ENCODE assay signal across 28 mouse cellular contexts in genomic region chr14:29950805-29951204, GRCm38 (mm10). TPM values are rescaled to one million over a fixed set of nuclear protein-coding genes. Genes with fewer than 3 reads are reported as not detected.
A peak's percentile ranks its signal among the peaks of the same experiment; 100 is the strongest.
DNase-seq lines count a peak whose midpoint lies in the region; ATAC-seq and TF ChIP-seq lines count a peak whose summit lies in the region.
"Had no signal": no experiment of that assay in that cellular context is flagged by ENCODE, and none has a peak within 500 bp of the region (broad histone marks: within the 10 kb centered on the region; RNA-seq: fewer than 3 reads in every experiment).

No protein-coding gene starts in this region.

- H3K36me3 ChIP-seq in MEL (ENCODE audit: control insufficient read depth in 1 of 2, insufficient read depth in 2 of 2, low read length in 2 of 2) = peaks cover 0 to 8% of the 10 kb centered on the region in 2 experiments; a peak in 2 of 4 replicates
- H3K36me3 ChIP-seq in hindbrain, embryonic 13.5 days = no peaks in the 10 kb centered on the region
- H3K36me3 ChIP-seq: embryonic facial prominence, embryonic 13.5 days; kidney, embryonic 15.5 days; midbrain, embryonic 12.5 days had no signal

- WGBS in hindbrain, embryonic 13.5 days = 88% methylated on average over 4 of the region's 4 CpGs

- peak; percentile 98 for ATAC-seq in granulocyte monocyte progenitor cell, adult 5-6 weeks (replicated peaks; ENCODE audit: poor library complexity, severe bottlenecking)
- peak; percentile 95 for ATAC-seq in monocyte, adult 5-6 weeks (replicated peaks; ENCODE audit: insufficient number of reproducible peaks, low FRiP score, low TSS enrichment, poor library complexity, severe bottlenecking)
- no peak for ATAC-seq in hindbrain, embryonic 13.5 days (ENCODE audit: low FRiP score)
- ATAC-seq: forebrain, embryonic 14.5 days; intestine, postnatal 0 days had no signal

- no peak overlapping the region for H3K4me3 ChIP-seq in MEL (ENCODE audit: control insufficient read depth in 1 of 2, insufficient read depth in 1 of 2, low read depth in 2 of 2, low read length in 2 of 2)
- H3K4me3 ChIP-seq in hindbrain, embryonic 13.5 days = no peak overlapping the region
- H3K4me3 ChIP-seq: embryonic facial prominence, embryonic 13.5 days; erythroblast, embryonic 14.5 days; kidney, embryonic 15.5 days; midbrain, embryonic 12.5 days had no signal

- TF ChIP-seq RAD21 in MEL (IDR thresholded peaks at IDR 0.05; ENCODE audit: low read depth, low read length) = no peak

- H3K9me3 ChIP-seq in MEL (replicated peaks; ENCODE audit: insufficient read depth, low read length) = no peaks in the 10 kb centered on the region
- no peaks in the 10 kb centered on the region for H3K9me3 ChIP-seq in hindbrain, embryonic 13.5 days
- H3K9me3 ChIP-seq: embryonic facial prominence, embryonic 13.5 days; kidney, embryonic 15.5 days; midbrain, embryonic 12.5 days had no signal

- no peaks in the 10 kb centered on the region for H3K27me3 ChIP-seq in MEL (ENCODE audit: control insufficient read depth in 1 of 2, insufficient read depth in 2 of 2, low read length in 2 of 2)
- no peaks in the 10 kb centered on the region for H3K27me3 ChIP-seq in hindbrain, embryonic 13.5 days
- H3K27me3 ChIP-seq: embryonic facial prominence, embryonic 13.5 days; kidney, embryonic 15.5 days; midbrain, embryonic 12.5 days had no signal

- no peak overlapping the region for H3K4me2 ChIP-seq in hindbrain, embryonic 13.5 days
- H3K4me2 ChIP-seq: embryonic facial prominence, embryonic 13.5 days; heart, embryonic 11.5 days; kidney, embryonic 15.5 days; midbrain, embryonic 12.5 days had no signal

- peak overlapping the region; percentile 61 for H3K27ac ChIP-seq in MEL (ENCODE audit: control insufficient read depth, low read depth, low read length)
- H3K27ac ChIP-seq in hindbrain, embryonic 13.5 days = no peak overlapping the region
- H3K27ac ChIP-seq: embryonic facial prominence, embryonic 13.5 days; kidney, embryonic 15.5 days; liver, embryonic 14.5 days; midbrain, embryonic 12.5 days had no signal

- peak; percentile 61 to 81 for TF ChIP-seq EP300 in MEL (IDR thresholded peaks at IDR 0.05; ENCODE audit: low read depth in 1 of 2, low read length in 2 of 2)

- intact Hi-C loops in heart, postnatal 25 days (cut with DNase I) = no loop called here

- H3K4me1 ChIP-seq in MEL (ENCODE audit: control insufficient read depth in 1 of 2, insufficient read depth in 2 of 2, low read length in 2 of 2) = peaks cover 2 to 9% of the 10 kb centered on the region in 2 experiments; a peak in 3 of 4 replicates
- no peaks in the 10 kb centered on the region for H3K4me1 ChIP-seq in hindbrain, embryonic 13.5 days (replicated peaks)
- H3K4me1 ChIP-seq: embryonic facial prominence, embryonic 13.5 days; kidney, embryonic 15.5 days; midbrain, embryonic 12.5 days had no signal

- TF ChIP-seq POLR2A in MEL (IDR thresholded peaks at IDR 0.05; ENCODE audit: control insufficient read depth in 1 of 2, insufficient read depth in 1 of 2, low read depth in 1 of 2, low read length in 2 of 2, poor library complexity in 1 of 2) = peak in 1 of 2 experiments; percentile 54; a peak in 2 of 4 replicates

- no peak for TF ChIP-seq CTCF in MEL (IDR thresholded peaks at IDR 0.05 in 2 of 3, conservative IDR thresholded peaks at IDR 0.05 in 1 of 3; ENCODE audit: control insufficient read depth in 1 of 3, insufficient read depth in 1 of 3, low read depth in 2 of 3, low read length in 3 of 3, poor library complexity in 1 of 3, severe bottlenecking in 1 of 3)

- DNase-seq in heart, adult 11 months = peak; percentile 74
- no peak for DNase-seq in heart, postnatal 25 days (ENCODE audit: low spot score)
- peak; percentile 89 for DNase-seq in MEL (ENCODE audit: low read depth, low spot score)
- no peak for DNase-seq in kidney, postnatal 14 days
- no peak for DNase-seq in cerebellum, adult 9-11 months
- DNase-seq: adrenal gland, postnatal 14 days; cerebellum, postnatal 25 days; embryo, embryonic 11 days; kidney, postnatal 4 days; lung, postnatal 4 days; right cerebral cortex, adult 18-20 months; right cerebral cortex, postnatal 4 days; thymus, postnatal 14 days had no signal

- no peaks in the 10 kb centered on the region for H3K79me2 ChIP-seq in MEL (ENCODE audit: control insufficient read depth, insufficient read depth, low read length, poor library complexity)

- no peak overlapping the region for H3K9ac ChIP-seq in MEL (ENCODE audit: control insufficient read depth, low read depth, low read length, poor library complexity, severe bottlenecking)
- H3K9ac ChIP-seq in hindbrain, embryonic 13.5 days = no peak overlapping the region
- H3K9ac ChIP-seq: embryonic facial prominence, embryonic 13.5 days; kidney, embryonic 15.5 days; liver, embryonic 14.5 days; midbrain, embryonic 12.5 days had no signal

TF ChIP-seq in MEL, 35 proteins besides CTCF, POLR2A, EP300 and RAD21:
- TF ChIP-seq MAX (IDR thresholded peaks at IDR 0.05; ENCODE audit: low read length) (peak; percentile 40; the same call in 1 of the 2 replicates), MAFK (IDR thresholded peaks at IDR 0.05; ENCODE audit: borderline replicate concordance, low read depth, low read length) (no peak), TBP (IDR thresholded peaks at IDR 0.05; ENCODE audit: low read depth, low read length) (0 out of 2 replicates have a peak, but pooled peaks have one; percentile 44), CHD2 (IDR thresholded peaks at IDR 0.05; ENCODE audit: low read length) (no peak), MYC (IDR thresholded peaks at IDR 0.05; ENCODE audit: low read depth, low read length) (0 out of 2 replicates have a peak, but pooled peaks have one; percentile 51), E2F4 (IDR thresholded peaks at IDR 0.05; ENCODE audit: borderline replicate concordance, low read depth, low read length) (no peak), ETS1 (IDR thresholded peaks at IDR 0.05; ENCODE audit: low read depth, low read length) (peak; percentile 53), GATA1 (IDR thresholded peaks at IDR 0.05; ENCODE audit: low read depth, low read length) (peak; percentile 43; the same call in 1 of the 2 replicates), TAL1 (IDR thresholded peaks at IDR 0.05; ENCODE audit: low read length) (peak; percentile 12; the same call in 1 of the 2 replicates), TCF12 (IDR thresholded peaks at IDR 0.05; ENCODE audit: low read depth, low read length) (peak; percentile 29; the same call in 1 of the 2 replicates), JUND (IDR thresholded peaks at IDR 0.05; ENCODE audit: low read depth, low read length) (0 out of 2 replicates have a peak, but pooled peaks have one; percentile 52)
TF ChIP-seq in MEL: peak in this region for 8.

RNA-seq across cellular contexts. Expression of gene Selenok, which starts 17.3 kb away (rescaled TPM):
- total RNA-seq in heart, postnatal 25 days (2021) = 10 to 100 TPM; 81.3 to 90.2 TPM
- total RNA-seq in MEL (2012; rRNA removed) = 49.8 and 55.9 TPM in 2 replicates
- 10 to 100 TPM in 1 of 2 experiments, not detected in 1; 71.1 TPM for polyA plus RNA-seq in MEL (2012; ENCODE audit: insufficient read depth in 1 of 2, insufficient read length in 2 of 2, low read depth in 1 of 2, low replicate concordance in 2 of 2, missing spikeins in 1 of 2)
- 98.9 and 114 TPM in 2 replicates for total RNA-seq in granulocyte monocyte progenitor cell, adult 5-6 weeks (2014; fragmentation: Nextera tagmentation)
- 189 and 222 TPM in 2 replicates for total RNA-seq in granulocyte monocyte progenitor cell, adult 5-6 weeks (2017)
- 363 to 500 TPM (median 474 TPM) in 3 replicates for total RNA-seq in monocyte, adult 5-6 weeks (2017)
- polyA plus RNA-seq in hindbrain, embryonic 13.5 days (2015; fragmentation: Nextera tagmentation; extraction: Ambion mirVana) = 440 and 455 TPM in 2 replicates

RNA-seq across cellular contexts. Expression of gene Actr8, which starts 27.3 kb away (rescaled TPM):
- 10 to 100 TPM; 36.5 to 38.3 TPM for total RNA-seq in heart, postnatal 25 days (2021)
- 34.7 and 36.4 TPM in 2 replicates for total RNA-seq in MEL (2012; rRNA removed)
- polyA plus RNA-seq in MEL (2012; ENCODE audit: insufficient read depth in 1 of 2, insufficient read length in 2 of 2, low read depth in 1 of 2, low replicate concordance in 2 of 2, missing spikeins in 1 of 2) = 10 to 100 TPM in 1 of 2 experiments, not detected in 1; 31.0 TPM
- 28.3 and 35.6 TPM in 2 replicates for total RNA-seq in granulocyte monocyte progenitor cell, adult 5-6 weeks (2014; fragmentation: Nextera tagmentation)
- total RNA-seq in granulocyte monocyte progenitor cell, adult 5-6 weeks (2017) = 25.5 and 31.8 TPM in 2 replicates
- 36.7 to 66.2 TPM (median 39.9 TPM) in 3 replicates for total RNA-seq in monocyte, adult 5-6 weeks (2017)
- 83.9 and 86.6 TPM in 2 replicates for polyA plus RNA-seq in hindbrain, embryonic 13.5 days (2015; fragmentation: Nextera tagmentation; extraction: Ambion mirVana)

RNA-seq across cellular contexts. Expression of gene Il17rb, which starts 57.9 kb away (rescaled TPM):
- under 1 TPM; 0.17 to 0.21 TPM for total RNA-seq in heart, postnatal 25 days (2021)
- 0.08 and 0.10 TPM in 2 replicates for total RNA-seq in MEL (2012; rRNA removed)
- under 1 TPM in 1 of 2 experiments, not detected in 1; 0.13 TPM for polyA plus RNA-seq in MEL (2012; ENCODE audit: insufficient read depth in 1 of 2, insufficient read length in 2 of 2, low read depth in 1 of 2, low replicate concordance in 2 of 2, missing spikeins in 1 of 2)
- total RNA-seq in granulocyte monocyte progenitor cell, adult 5-6 weeks (2014; fragmentation: Nextera tagmentation) = 4.0 and 13.5 TPM in 2 replicates
- total RNA-seq in granulocyte monocyte progenitor cell, adult 5-6 weeks (2017) = 5.2 and 7.2 TPM in 2 replicates
- total RNA-seq in monocyte, adult 5-6 weeks (2017) = 0.32 to 0.39 TPM in 2 of 3 replicates, not detected in the other
- 0.93 and 1.4 TPM in 2 replicates for polyA plus RNA-seq in hindbrain, embryonic 13.5 days (2015; fragmentation: Nextera tagmentation; extraction: Ambion mirVana)
- polyA plus RNA-seq: erythroblast, embryonic 14.5 days had no signal

RNA-seq across cellular contexts. Expression of gene Chdh, which starts 58.0 kb away (rescaled TPM):
- under 1 TPM; 0.26 to 0.42 TPM for total RNA-seq in heart, postnatal 25 days (2021)
- total RNA-seq in MEL (2012; rRNA removed) = not detected in 2 replicates
- not detected for polyA plus RNA-seq in MEL (2012; ENCODE audit: insufficient read depth in 1 of 2, insufficient read length in 2 of 2, low read depth in 1 of 2, low replicate concordance in 2 of 2, missing spikeins in 1 of 2)
- 95.5 and 110 TPM in 2 replicates for total RNA-seq in granulocyte monocyte progenitor cell, adult 5-6 weeks (2014; fragmentation: Nextera tagmentation)
- 95.6 and 95.7 TPM in 2 replicates for total RNA-seq in granulocyte monocyte progenitor cell, adult 5-6 weeks (2017)
- total RNA-seq in monocyte, adult 5-6 weeks (2017) = 0.19 to 0.21 TPM in 2 of 3 replicates, not detected in the other
- polyA plus RNA-seq in hindbrain, embryonic 13.5 days (2015; fragmentation: Nextera tagmentation; extraction: Ambion mirVana) = 0.48 and 0.62 TPM in 2 replicates
- total RNA-seq: CH12.LX had no signal
- polyA plus RNA-seq: erythroblast, embryonic 14.5 days; forebrain, embryonic 14.5 days; heart, postnatal 0 days; hindbrain, embryonic 11.5 days; neural tube, embryonic 11.5 days had no signal

Comparison
In these comparisons a context has a peak if more than half of its experiments do, and no peak if none do; other contexts are left out.
1. DNase-seq: peak in heart, adult 11 months (single experiment) and MEL (single experiment); none in heart, postnatal 25 days (single experiment), kidney, postnatal 14 days (single experiment) and cerebellum, adult 9-11 months (single experiment).